Mouse (Mus musculus) intestine, embryonic 14.5 days (tissue): ENCODE measurements around the gene T2. TPM values are rescaled to one million over a fixed set of nuclear protein-coding genes. Genes with fewer than 3 reads are reported as not detected.
A peak's percentile ranks its signal among the peaks of the same experiment; 100 is the strongest.

Experiments
- ATAC-seq: fragments of 200-750 bp; cut with Nextera tagmentation; replicated peaks from 2 replicates; pipeline ENCODE4 v1.8.0; 2017; ENCODE audit warnings: low read depth, moderate number of reproducible peaks, moderate TSS enrichment, moderate library complexity; ENCODE audit not compliant: low FRiP score, low TSS enrichment
- DNase-seq: peaks from one replicate; pipeline ENCODE4 v3.0.0-alpha.2; 2018; ENCODE audit warnings: low spot score
- H3K27ac ChIP-seq: fragments of 300-500 bp; sonication (generic); 2 replicates; pipeline ENCODE4 v1.5.1; 2014; ENCODE audit warnings: low read depth, mild to moderate bottlenecking, control low read depth
- H3K27me3 ChIP-seq: fragments of 300-500 bp; sonication (generic); replicated peaks from 2 replicates; pipeline ENCODE4 v1.6.1; 2014; ENCODE audit warnings: low read length, control low read depth; ENCODE audit not compliant: control insufficient read depth, insufficient read depth
- H3K36me3 ChIP-seq: fragments of 300-500 bp; sonication (generic); 2 replicates; pipeline ENCODE4 v1.6.1; 2014; ENCODE audit warnings: low read length, control low read depth; ENCODE audit not compliant: control insufficient read depth, insufficient read depth
- H3K4me1 ChIP-seq: fragments of 300-500 bp; sonication (generic); replicated peaks from 2 replicates; pipeline ENCODE4 v1.6.1; 2014; ENCODE audit warnings: low read length, control low read depth, mixed read lengths; ENCODE audit not compliant: control insufficient read depth, insufficient read depth
- H3K4me2 ChIP-seq: fragments of 300-500 bp; sonication (generic); 2 replicates; pipeline ENCODE4 v1.6.1; 2014; ENCODE audit warnings: low read length
- H3K4me3 ChIP-seq: fragments of 300-500 bp; sonication (generic); 2 replicates; pipeline ENCODE4 v1.5.1; 2014; ENCODE audit warnings: low read depth, low read length, control low read depth, mixed read lengths
- H3K9ac ChIP-seq: fragments of 300-500 bp; sonication (generic); 2 replicates; pipeline ENCODE4 v1.6.1; 2014; ENCODE audit warnings: mild to moderate bottlenecking, low read length
- H3K9me3 ChIP-seq: fragments of 300-500 bp; sonication (generic); 2 replicates; pipeline ENCODE4 v1.6.1; 2016; ENCODE audit warnings: low read length, control low read depth; ENCODE audit not compliant: control insufficient read depth
- WGBS: fragments of 180-500 bp; shearing (Covaris S2); extraction: QIAGEN DNeasy Blood & Tissue Kit; methylation state at CpG from one replicate; pipeline ENCODE4 v1.1.7; 2014; 5-methylcytosine and 5-hydroxymethylcytosine counted together
- polyA plus RNA-seq: library from polyadenylated mRNA; unstranded; fragments of >200 nt; fragmentation: Nextera tagmentation; extraction: Ambion mirVana; gene quantifications from 2 replicates; pipeline ENCODE4 v1.2.1, GENCODE M21; 2014

The T2 gene
- polyA plus RNA-seq, 1 experiment from 2014 or later: 0.35 TPM

- ATAC-seq (no peak), DNase-seq (no peak)
- WGBS: under 1% methylated on average over 65 of the region's 65 CpGs
- H3K9me3 ChIP-seq: no peaks in the 10 kb centered on the region
- H3K27me3 ChIP-seq: peaks cover 96% of the 10 kb centered on the region
- H3K4me1 ChIP-seq: peaks cover 8% of the 10 kb centered on the region; the same call in 1 of the 2 replicates
- H3K27ac ChIP-seq: no peak within 1 kb of the TSS
- no peaks in the 10 kb centered on the region for H3K36me3 ChIP-seq
- H3K4me3 ChIP-seq: peak within 1 kb of the TSS; percentile 16
- H3K4me2 ChIP-seq: peak within 1 kb of the TSS; percentile 39
- no peak within 1 kb of the TSS for H3K9ac ChIP-seq
These were observed 78.5 kb downstream of the T2 start, which contains the start of gene T for GRCm38 (mm10) chr17:8433978-8434960. T (plus strand) TSS chr17:8434423.

DNA sequence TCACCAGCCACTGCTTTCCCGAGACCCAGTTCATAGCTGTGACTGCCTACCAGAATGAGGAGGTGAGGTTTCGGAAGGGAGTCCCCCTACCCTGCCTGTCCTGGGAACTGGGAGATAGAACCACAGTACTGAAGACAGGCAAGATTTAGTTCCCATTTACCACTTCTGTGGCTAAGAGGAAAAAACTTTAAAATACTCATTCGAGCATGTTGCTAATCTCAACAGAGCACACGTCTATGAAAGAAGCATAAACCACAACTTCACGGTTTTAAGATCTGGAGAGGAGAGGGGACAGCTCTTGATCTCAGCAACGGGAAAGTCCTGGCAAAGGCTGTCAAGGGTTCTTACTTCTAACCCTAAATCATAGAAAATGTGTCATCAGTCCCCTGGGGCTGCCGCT is 80.4 kb downstream of the T2 start:
- Histone ChIP-seq H3K36me3 (no peaks in the 10 kb centered on the region), H3K4me2 (no peak overlapping the region), H3K9me3 (no peaks in the 10 kb centered on the region), H3K9ac (no peak overlapping the region), H3K27me3 (peaks cover 83% of the 10 kb centered on the region), H3K27ac (no peak overlapping the region), H3K4me1 (peaks cover 8% of the 10 kb centered on the region; the same call in 1 of the 2 replicates), H3K4me3 (no peak overlapping the region)
- no peak for ATAC-seq
- DNase-seq: no peak
- 41% methylated on average over 7 of the region's 7 CpGs for WGBS

DNA sequence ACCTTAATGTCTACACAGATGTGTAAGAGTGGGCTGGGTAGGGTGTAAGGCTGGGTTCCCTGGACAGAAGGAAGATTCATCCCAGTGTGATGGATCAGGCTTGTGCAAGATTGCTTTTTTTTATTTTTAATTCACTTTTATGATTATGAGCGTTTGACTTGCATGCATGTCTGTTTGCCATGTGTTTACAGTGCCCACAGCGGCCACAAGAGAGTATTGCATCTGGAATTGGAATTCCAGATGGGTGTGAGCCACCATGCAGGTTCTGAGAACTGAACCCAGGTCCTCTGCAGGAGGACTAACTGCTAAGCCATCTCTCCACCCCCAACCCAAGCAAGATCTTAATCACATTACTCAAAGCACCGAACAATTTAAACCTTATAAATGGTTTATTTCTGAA is 88.3 kb downstream of the T2 start:
- no peak overlapping the region for H3K4me2 ChIP-seq
- H3K27me3 ChIP-seq: peaks cover 6% of the 10 kb centered on the region; the same call in 1 of the 2 replicates
- H3K4me3 ChIP-seq: no peak overlapping the region
- no peaks in the 10 kb centered on the region for H3K9me3 ChIP-seq
- 62% methylated on average over 3 of the region's 3 CpGs for WGBS
- no peak overlapping the region for H3K27ac ChIP-seq
- no peaks in the 10 kb centered on the region for H3K4me1 ChIP-seq
- ATAC-seq (no peak), DNase-seq (no peak)
- H3K36me3 ChIP-seq: no peaks in the 10 kb centered on the region
- H3K9ac ChIP-seq: no peak overlapping the region

DNA sequence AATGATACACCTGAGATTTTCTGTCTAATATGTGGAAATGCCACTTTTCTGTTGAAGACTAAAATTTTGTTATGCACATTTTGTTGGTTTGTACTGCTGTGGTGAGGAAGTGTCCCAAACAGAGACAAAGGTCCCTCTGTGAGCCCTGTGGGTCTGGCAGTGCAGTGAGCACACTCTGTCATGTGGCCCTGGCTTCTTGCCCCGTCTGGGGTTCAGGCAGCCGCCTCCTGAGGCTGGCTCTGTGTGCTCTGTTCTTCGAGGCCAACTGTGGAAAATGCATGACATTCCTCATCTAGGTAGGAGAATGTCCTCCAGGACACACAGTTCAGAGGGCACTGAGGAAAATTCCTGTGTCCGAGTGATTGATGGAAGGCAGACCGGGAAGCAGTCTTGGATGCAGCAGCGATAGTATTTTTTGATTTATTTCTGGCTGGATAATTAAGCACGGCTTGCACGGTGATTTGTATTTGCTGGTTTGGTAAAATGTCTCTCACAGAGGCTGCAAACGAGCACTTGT is 91.9 kb downstream of the T2 start:
- Histone ChIP-seq H3K27ac (no peak overlapping the region), H3K4me3 (no peak overlapping the region), H3K36me3 (no peaks in the 10 kb centered on the region), H3K9me3 (no peaks in the 10 kb centered on the region), H3K27me3 (no peaks in the 10 kb centered on the region), H3K9ac (no peak overlapping the region), H3K4me1 (no peaks in the 10 kb centered on the region), H3K4me2 (no peak overlapping the region)
- ATAC-seq (no peak), DNase-seq (no peak)
- WGBS: 14% methylated on average over 9 of the region's 9 CpGs

- no peak for DNase-seq
- ATAC-seq: no peak
- Histone ChIP-seq H3K4me2 (no peak overlapping the region), H3K4me3 (no peak overlapping the region), H3K27me3 (no peaks in the 10 kb centered on the region), H3K9me3 (no peaks in the 10 kb centered on the region), H3K27ac (no peak overlapping the region), H3K4me1 (no peaks in the 10 kb centered on the region), H3K9ac (no peak overlapping the region), H3K36me3 (no peaks in the 10 kb centered on the region)
- 75% methylated on average over 3 of the region's 3 CpGs for WGBS
These were observed 92.5 kb downstream of the T2 start for GRCm38 (mm10) chr17:8448324-8448723.

GRCm38 (mm10) chr17:8455196-8455595 is 99.4 kb downstream of the T2 start:
- WGBS: 63% methylated on average over 6 of the region's 6 CpGs
- Histone ChIP-seq H3K9me3 (no peaks in the 10 kb centered on the region), H3K4me2 (no peak overlapping the region), H3K27ac (no peak overlapping the region), H3K4me1 (no peaks in the 10 kb centered on the region), H3K36me3 (no peaks in the 10 kb centered on the region), H3K4me3 (no peak overlapping the region), H3K27me3 (0 out of 2 replicates have a peak, but pooled peaks cover 2% of the 10 kb centered on the region), H3K9ac (no peak overlapping the region)
- ATAC-seq (no peak), DNase-seq (no peak)

DNA sequence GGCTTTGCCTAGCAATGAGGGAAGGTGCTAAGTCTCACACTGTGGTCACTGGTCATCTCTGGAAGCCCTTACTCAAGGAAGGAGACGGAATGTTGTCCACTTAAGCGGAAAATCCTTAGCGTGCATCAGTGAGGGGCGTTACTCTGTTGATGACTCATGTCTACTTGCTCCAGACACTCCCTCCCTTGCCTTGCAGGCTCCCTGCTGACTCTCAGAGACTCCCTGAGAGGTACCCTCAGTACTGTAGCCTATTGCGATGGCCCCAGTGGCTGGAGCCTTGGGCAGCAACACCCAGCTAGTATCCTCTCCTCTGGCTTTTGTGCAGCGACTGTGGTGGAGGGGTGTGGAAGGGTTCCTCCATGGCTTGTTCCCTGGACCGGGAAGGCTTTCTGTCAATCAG is 99.8 kb downstream of the T2 start:
- 69% methylated on average over 7 of the region's 7 CpGs for WGBS
- Histone ChIP-seq H3K27me3 (0 out of 2 replicates have a peak, but pooled peaks cover 3% of the 10 kb centered on the region), H3K4me1 (no peaks in the 10 kb centered on the region), H3K4me3 (no peak overlapping the region), H3K4me2 (no peak overlapping the region), H3K36me3 (no peaks in the 10 kb centered on the region), H3K9ac (no peak overlapping the region), H3K9me3 (no peaks in the 10 kb centered on the region), H3K27ac (no peak overlapping the region)
- DNase-seq (no peak), ATAC-seq (no peak)

DNA sequence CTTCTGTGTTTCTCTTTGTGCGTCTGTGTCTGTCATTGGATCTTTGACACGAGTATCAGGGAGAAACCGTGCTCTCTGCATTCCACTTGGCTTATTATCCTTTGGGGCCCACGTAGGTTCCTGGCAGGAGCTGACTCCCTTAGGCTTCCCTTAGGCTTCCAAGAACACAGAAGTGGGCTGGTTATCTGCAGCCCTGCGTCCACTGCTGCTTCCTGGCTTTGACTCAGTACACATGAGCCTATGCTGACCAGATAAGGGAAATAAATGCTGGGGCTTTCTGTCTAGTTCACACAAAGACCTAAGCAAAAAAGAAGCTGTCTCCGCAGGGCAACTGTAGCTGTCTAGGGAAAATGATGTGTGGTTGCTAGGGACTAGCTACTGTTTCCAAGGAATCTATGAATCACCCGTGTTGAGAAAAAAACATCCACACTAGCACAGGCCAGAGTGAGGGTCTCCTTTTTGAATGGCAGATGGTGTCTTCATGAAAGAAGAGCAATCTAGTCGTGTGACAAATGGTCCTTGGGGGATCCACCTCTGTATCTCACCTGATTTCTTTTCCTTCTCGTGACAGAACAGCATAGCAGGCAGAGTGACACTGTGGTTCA is 101.2 kb downstream of the T2 start:
- 48% methylated on average over 9 of the region's 9 CpGs for WGBS

More for the DNA sequence above, 101.2 kb downstream of the T2 start:
- no peaks in the 10 kb centered on the region for H3K9me3 ChIP-seq
- no peak overlapping the region for H3K4me2 ChIP-seq
- H3K4me3 ChIP-seq: no peak overlapping the region
- H3K36me3 ChIP-seq: no peaks in the 10 kb centered on the region
- 0 out of 2 replicates have a peak, but pooled peaks cover 3% of the 10 kb centered on the region for H3K27me3 ChIP-seq
- no peaks in the 10 kb centered on the region for H3K4me1 ChIP-seq
- ATAC-seq: no peak
- H3K9ac ChIP-seq: no peak overlapping the region
- no peak overlapping the region for H3K27ac ChIP-seq
- no peak for DNase-seq
